Mouse (Mus musculus) E14TG2a.4 (cell line): ENCODE results near the gene Tmem100.

Experiments
- CTCF ChIP-seq: conservative IDR thresholded peaks from 2 replicates; pipeline ENCODE4 v1.5.1; 2014; ENCODE audit warnings: low read length
- POU5F1 ChIP-seq: IDR thresholded peaks from 2 replicates; pipeline ENCODE4 v1.6.1; 2014; ENCODE audit warnings: low read length, borderline replicate concordance

- no peak for TF ChIP-seq CTCF
- TF ChIP-seq POU5F1, result no peak
Observed at GRCm38 (mm10) chr11:89996856-89997255, 33.3 kb upstream of the Tmem100 start.
